Mouse (Mus musculus): ENCODE data around the gene Dnah11. TPM values are rescaled to one million over a fixed set of nuclear protein-coding genes. Genes with fewer than 3 reads are reported as not detected.
A peak's percentile ranks its signal among the peaks of the same experiment; 100 is the strongest.

Gene Dnah11
- polyA plus RNA-seq, 1 experiment from 2014 or later = 0.07 TPM

DNA sequence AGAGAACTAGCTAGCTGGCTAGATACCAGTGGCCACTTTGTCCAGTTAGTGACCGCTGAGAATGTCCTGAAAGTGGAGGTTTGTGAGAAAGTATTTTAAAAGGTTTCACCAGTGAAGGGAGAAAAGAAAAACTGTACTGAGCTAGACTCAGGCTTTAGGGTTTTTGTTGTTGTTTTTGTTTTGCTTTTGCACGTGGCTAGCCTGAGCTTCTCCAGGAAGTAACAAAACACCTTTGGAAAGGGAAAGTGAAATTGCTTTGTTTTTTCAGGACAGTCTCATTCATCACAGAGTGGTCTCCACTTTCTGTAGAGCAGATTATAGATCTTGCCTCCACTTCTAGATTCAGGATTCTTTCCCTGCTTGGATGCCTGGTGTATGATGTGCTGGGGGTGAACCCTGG lies 353.9 kb downstream of the Dnah11 start:
- Histone ChIP-seq H3K27me3 (peaks cover 27% of the 10 kb centered on the region), H3K4me3 (replicated peaks) (no peak overlapping the region), H3K4me1 (replicated peaks) (peaks cover 6% of the 10 kb centered on the region; the same call in 1 of the 2 replicates), H3K27ac (no peak overlapping the region), H3K36me3 (no peaks in the 10 kb centered on the region), H3K4me2 (replicated peaks) (peak overlapping the region; percentile 99), H3K9ac (replicated peaks) (no peak overlapping the region), H3K9me3 (no peaks in the 10 kb centered on the region)
- 30% methylated on average over 2 of the region's 2 CpGs for WGBS
- ATAC-seq = no peak

DNA sequence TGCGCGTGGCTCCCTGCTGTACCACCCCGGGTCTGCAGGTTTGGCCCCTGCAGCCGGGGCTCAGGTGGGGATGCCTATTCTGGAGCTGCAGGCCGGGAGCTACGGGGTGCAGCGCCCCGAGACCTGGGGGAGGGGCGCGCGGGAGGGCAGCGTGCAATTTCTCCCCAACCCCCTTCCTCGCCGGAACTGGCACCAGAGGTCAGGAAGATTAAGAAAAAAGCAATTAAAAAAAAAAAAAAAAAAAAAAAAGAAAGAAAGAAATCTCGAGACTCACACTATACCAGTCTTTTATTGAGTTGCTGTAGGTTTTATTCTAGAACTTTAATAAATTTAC lies 354.8 kb downstream of the Dnah11 start:
- WGBS = under 1% methylated on average over 15 of the region's 15 CpGs
- Histone ChIP-seq H3K9me3 (no peaks in the 10 kb centered on the region), H3K4me3 (replicated peaks) (peak overlapping the region; percentile 86), H3K36me3 (no peaks in the 10 kb centered on the region), H3K27me3 (peaks cover 27% of the 10 kb centered on the region), H3K4me1 (replicated peaks) (peaks cover 6% of the 10 kb centered on the region; the same call in 1 of the 2 replicates), H3K27ac (no peak overlapping the region), H3K9ac (replicated peaks) (peak overlapping the region; percentile 80), H3K4me2 (replicated peaks) (peak overlapping the region; percentile 99)
- no peak for ATAC-seq

GRCm38 (mm10) chr12:117843302-117844074 lies 355.4 kb downstream of the Dnah11 start:
- Histone ChIP-seq H3K9ac (replicated peaks) (peak overlapping the region; percentile 80), H3K9me3 (no peaks in the 10 kb centered on the region), H3K27ac (no peak overlapping the region), H3K36me3 (no peaks in the 10 kb centered on the region), H3K4me2 (replicated peaks) (peak overlapping the region; percentile 99), H3K27me3 (peaks cover 29% of the 10 kb centered on the region), H3K4me1 (replicated peaks) (peaks cover 6% of the 10 kb centered on the region; the same call in 1 of the 2 replicates), H3K4me3 (replicated peaks) (peak overlapping the region; percentile 86)
- under 1% methylated on average over 75 of the region's 75 CpGs for WGBS
- ATAC-seq = peak; percentile 97

DNA sequence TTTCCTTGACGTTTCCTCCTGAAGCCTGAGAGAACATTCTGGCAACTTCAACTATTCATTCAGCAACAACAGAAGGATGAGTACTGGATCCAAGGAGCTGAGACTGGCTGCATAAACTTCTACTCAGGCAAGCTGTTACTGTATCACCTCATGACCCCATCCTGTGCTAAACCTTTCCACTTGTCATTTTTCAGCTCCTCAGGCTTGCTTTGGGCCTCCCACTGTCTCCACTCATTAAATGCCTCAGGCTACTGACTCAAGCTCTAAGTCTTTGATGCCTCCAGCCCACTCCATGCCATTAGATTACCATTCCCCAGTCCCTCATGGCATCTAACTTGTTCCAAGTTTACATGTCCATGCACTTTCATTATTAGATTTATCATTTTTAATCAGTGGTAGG lies 356.2 kb downstream of the Dnah11 start:
- peaks cover 6% of the 10 kb centered on the region; the same call in 1 of the 2 replicates for H3K4me1 ChIP-seq (replicated peaks)
- no peaks in the 10 kb centered on the region for H3K9me3 ChIP-seq
- H3K36me3 ChIP-seq = no peaks in the 10 kb centered on the region
- no peak overlapping the region for H3K9ac ChIP-seq (replicated peaks)
- no peak overlapping the region for H3K4me3 ChIP-seq (replicated peaks)
- no peak overlapping the region for H3K4me2 ChIP-seq (replicated peaks)
- ATAC-seq = no peak
- H3K27me3 ChIP-seq = peaks cover 31% of the 10 kb centered on the region
- no peak overlapping the region for H3K27ac ChIP-seq
- 88% methylated on average over 1 of the region's 1 CpGs for WGBS

- no peak overlapping the region for H3K4me3 ChIP-seq (replicated peaks)
- ATAC-seq = no peak
- WGBS = 91% methylated on average over 1 of the region's 1 CpGs
- no peak overlapping the region for H3K27ac ChIP-seq
- H3K27me3 ChIP-seq = peaks cover 31% of the 10 kb centered on the region
- no peaks in the 10 kb centered on the region for H3K9me3 ChIP-seq
- peaks cover 6% of the 10 kb centered on the region; the same call in 1 of the 2 replicates for H3K4me1 ChIP-seq (replicated peaks)
- no peak overlapping the region for H3K9ac ChIP-seq (replicated peaks)
- H3K36me3 ChIP-seq = no peaks in the 10 kb centered on the region
- no peak overlapping the region for H3K4me2 ChIP-seq (replicated peaks)
Measured at GRCm38 (mm10) chr12:117840705-117841104, 358.1 kb downstream of the Dnah11 start.

- WGBS = 81% methylated on average over 4 of the region's 4 CpGs
- no peaks in the 10 kb centered on the region for H3K4me1 ChIP-seq (replicated peaks)
- H3K27me3 ChIP-seq = peaks cover 22% of the 10 kb centered on the region
- H3K4me3 ChIP-seq (replicated peaks) = no peak overlapping the region
- H3K36me3 ChIP-seq = no peaks in the 10 kb centered on the region
- H3K9ac ChIP-seq (replicated peaks) = no peak overlapping the region
- no peaks in the 10 kb centered on the region for H3K9me3 ChIP-seq
- H3K27ac ChIP-seq = no peak overlapping the region
- no peak overlapping the region for H3K4me2 ChIP-seq (replicated peaks)
- no peak for ATAC-seq
Measured at GRCm38 (mm10) chr12:117837376-117837775, 361.5 kb downstream of the Dnah11 start.

- H3K36me3 ChIP-seq = no peaks in the 10 kb centered on the region
- peaks cover 6% of the 10 kb centered on the region; the same call in 1 of the 2 replicates for H3K27me3 ChIP-seq
- H3K4me2 ChIP-seq (replicated peaks) = no peak overlapping the region
- no peaks in the 10 kb centered on the region for H3K9me3 ChIP-seq
- 71% methylated on average over 10 of the region's 10 CpGs for WGBS
- H3K4me1 ChIP-seq (replicated peaks) = no peaks in the 10 kb centered on the region
- no peak overlapping the region for H3K9ac ChIP-seq (replicated peaks)
- H3K4me3 ChIP-seq (replicated peaks) = no peak overlapping the region
- no peak overlapping the region for H3K27ac ChIP-seq
- ATAC-seq = no peak
Measured at GRCm38 (mm10) chr12:117835371-117835770, 363.5 kb downstream of the Dnah11 start.

DNA sequence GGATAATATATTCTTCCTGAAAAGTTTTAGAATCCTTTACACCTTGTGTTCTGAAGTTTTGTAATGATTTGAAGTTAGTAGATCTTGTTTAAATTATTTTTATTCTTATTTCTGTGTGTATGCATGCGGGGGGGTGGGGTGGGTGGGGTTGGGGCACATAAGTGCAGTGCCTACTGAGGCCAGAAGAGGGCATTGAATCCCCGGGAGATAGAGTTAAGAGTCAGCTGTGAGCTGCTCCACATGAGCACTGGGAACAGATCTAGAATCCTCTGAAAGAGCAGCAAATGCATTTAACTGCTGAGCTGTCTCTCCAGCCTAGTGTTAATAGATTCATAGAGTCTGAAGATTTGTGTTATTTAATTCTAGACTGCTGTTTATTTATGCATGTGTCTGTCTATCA lies 364.2 kb downstream of the Dnah11 start:
- Histone ChIP-seq H3K27ac (no peak overlapping the region), H3K27me3 (peaks cover 4% of the 10 kb centered on the region; the same call in 1 of the 2 replicates), H3K9ac (replicated peaks) (no peak overlapping the region), H3K9me3 (no peaks in the 10 kb centered on the region), H3K36me3 (no peaks in the 10 kb centered on the region), H3K4me1 (replicated peaks) (no peaks in the 10 kb centered on the region), H3K4me2 (replicated peaks) (no peak overlapping the region), H3K4me3 (replicated peaks) (no peak overlapping the region)
- no peak for ATAC-seq
- 77% methylated on average over 2 of the region's 2 CpGs for WGBS

GRCm38 (mm10) chr12:117832190-117832589 lies 366.7 kb downstream of the Dnah11 start:
- no peak for ATAC-seq
- no peak overlapping the region for H3K4me2 ChIP-seq (replicated peaks)
- no peak overlapping the region for H3K27ac ChIP-seq
- H3K36me3 ChIP-seq = no peaks in the 10 kb centered on the region
- H3K4me3 ChIP-seq (replicated peaks) = no peak overlapping the region
- H3K27me3 ChIP-seq = peaks cover 4% of the 10 kb centered on the region; the same call in 1 of the 2 replicates
- no peaks in the 10 kb centered on the region for H3K4me1 ChIP-seq (replicated peaks)
- H3K9me3 ChIP-seq = no peaks in the 10 kb centered on the region
- no peak overlapping the region for H3K9ac ChIP-seq (replicated peaks)
- WGBS = 62% methylated on average over 5 of the region's 5 CpGs

GRCm38 (mm10) chr12:117831351-117831961 lies 367.4 kb downstream of the Dnah11 start:
- H3K27ac ChIP-seq = no peak overlapping the region
- H3K4me1 ChIP-seq (replicated peaks) = no peaks in the 10 kb centered on the region
- no peak overlapping the region for H3K9ac ChIP-seq (replicated peaks)
- H3K27me3 ChIP-seq = peaks cover 4% of the 10 kb centered on the region; the same call in 1 of the 2 replicates
- WGBS = 83% methylated on average over 8 of the region's 8 CpGs
- no peak overlapping the region for H3K4me2 ChIP-seq (replicated peaks)
- H3K9me3 ChIP-seq = no peaks in the 10 kb centered on the region
- H3K36me3 ChIP-seq = no peaks in the 10 kb centered on the region
- no peak for ATAC-seq
- H3K4me3 ChIP-seq (replicated peaks) = no peak overlapping the region

GRCm38 (mm10) chr12:117828350-117828749 lies 370.5 kb downstream of the Dnah11 start:
- H3K4me1 ChIP-seq (replicated peaks) = no peaks in the 10 kb centered on the region
- peaks cover 4% of the 10 kb centered on the region; the same call in 1 of the 2 replicates for H3K27me3 ChIP-seq
- no peak overlapping the region for H3K4me2 ChIP-seq (replicated peaks)
- H3K36me3 ChIP-seq = no peaks in the 10 kb centered on the region
- no peak overlapping the region for H3K4me3 ChIP-seq (replicated peaks)
- H3K27ac ChIP-seq = no peak overlapping the region
- H3K9ac ChIP-seq (replicated peaks) = no peak overlapping the region
- H3K9me3 ChIP-seq = no peaks in the 10 kb centered on the region
- WGBS = 86% methylated on average over 3 of the region's 3 CpGs
- no peak for ATAC-seq
